Mouse (Mus musculus) left cerebral cortex, postnatal 4 days (tissue): ENCODE data around the gene Dmac2. TPM values are rescaled to one million over a fixed set of nuclear protein-coding genes. Genes with fewer than 3 reads are reported as not detected.

ENCODE experiments used
- DNase-seq: peaks from one replicate; pipeline ENCODE4 v3.0.0-alpha.2; 2022
- intact Hi-C: fragments of 180-260 bp; cut with DNase I; formaldehyde crosslinking; loops from one replicate; pipeline ENCODE4 v1.15.1; 2025
- total RNA-seq, 2 experiments: library from RNA; stranded (reverse); gene quantifications; 2 replicates each; pipeline ENCODE4 v1.2.3; 2021

Dmac2 gene
- total RNA-seq, 2 experiments from 2014 or later: 19.9 to 22.7 TPM

- DNase-seq: no peak
- intact Hi-C loops: no loop called here
Measured at GRCm38 (mm10) chr7:25647574-25648123, 28.4 kb downstream of the Dmac2 start.

DNA sequence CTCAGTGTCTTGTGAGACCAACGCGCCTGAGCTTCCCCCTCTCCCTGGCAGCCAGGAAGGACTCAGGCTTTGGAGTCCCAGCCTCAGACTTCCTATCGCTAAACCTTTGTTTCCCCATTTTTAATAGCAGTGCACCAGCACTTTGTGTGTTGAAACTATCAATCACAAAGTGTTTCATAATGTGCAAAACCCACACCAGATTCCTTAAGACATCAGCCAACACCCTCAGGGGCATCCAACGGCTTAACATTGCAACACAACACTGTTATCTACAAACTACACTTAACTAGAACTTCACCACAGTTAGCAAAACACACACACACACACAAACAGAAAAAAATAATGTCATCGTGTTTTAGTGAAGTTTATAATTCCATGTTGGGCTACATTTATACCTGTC is 30.6 kb downstream of the Dmac2 start:
- intact Hi-C loops: no loop called here
- no peak for DNase-seq

DNA sequence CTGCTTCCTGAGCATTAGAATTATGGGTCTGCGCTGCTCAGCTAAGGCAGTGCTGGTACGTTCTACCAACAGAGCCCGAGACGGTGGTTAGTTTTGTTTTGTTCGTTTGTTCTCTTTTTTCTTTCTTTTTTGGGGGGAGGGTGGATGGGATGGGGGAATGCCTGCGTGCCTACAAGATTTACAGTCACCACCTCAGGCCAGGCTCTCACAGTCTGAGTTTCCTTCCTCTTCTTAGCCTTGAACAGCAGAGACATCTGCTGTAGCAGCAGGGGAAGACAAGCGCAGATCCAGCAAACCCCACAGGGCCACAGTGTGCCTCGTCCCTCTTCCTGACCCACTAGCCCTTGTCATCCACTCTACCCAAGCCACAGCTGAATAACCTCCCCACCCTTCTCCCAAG is 32.1 kb downstream of the Dmac2 start:
- no peak for DNase-seq
- intact Hi-C loops: no loop called here

GRCm38 (mm10) chr7:25652244-25652759 is 33.1 kb downstream of the Dmac2 start:
- intact Hi-C loops: no loop called here
- no peak for DNase-seq

- DNase-seq: no peak
- intact Hi-C loops: no loop called here
Measured at GRCm38 (mm10) chr7:25655601-25656428, 36.6 kb downstream of the Dmac2 start.

GRCm38 (mm10) chr7:25657785-25658184 is 38.6 kb downstream of the Dmac2 start:
- intact Hi-C loops: no loop called here
- DNase-seq: no peak

DNA sequence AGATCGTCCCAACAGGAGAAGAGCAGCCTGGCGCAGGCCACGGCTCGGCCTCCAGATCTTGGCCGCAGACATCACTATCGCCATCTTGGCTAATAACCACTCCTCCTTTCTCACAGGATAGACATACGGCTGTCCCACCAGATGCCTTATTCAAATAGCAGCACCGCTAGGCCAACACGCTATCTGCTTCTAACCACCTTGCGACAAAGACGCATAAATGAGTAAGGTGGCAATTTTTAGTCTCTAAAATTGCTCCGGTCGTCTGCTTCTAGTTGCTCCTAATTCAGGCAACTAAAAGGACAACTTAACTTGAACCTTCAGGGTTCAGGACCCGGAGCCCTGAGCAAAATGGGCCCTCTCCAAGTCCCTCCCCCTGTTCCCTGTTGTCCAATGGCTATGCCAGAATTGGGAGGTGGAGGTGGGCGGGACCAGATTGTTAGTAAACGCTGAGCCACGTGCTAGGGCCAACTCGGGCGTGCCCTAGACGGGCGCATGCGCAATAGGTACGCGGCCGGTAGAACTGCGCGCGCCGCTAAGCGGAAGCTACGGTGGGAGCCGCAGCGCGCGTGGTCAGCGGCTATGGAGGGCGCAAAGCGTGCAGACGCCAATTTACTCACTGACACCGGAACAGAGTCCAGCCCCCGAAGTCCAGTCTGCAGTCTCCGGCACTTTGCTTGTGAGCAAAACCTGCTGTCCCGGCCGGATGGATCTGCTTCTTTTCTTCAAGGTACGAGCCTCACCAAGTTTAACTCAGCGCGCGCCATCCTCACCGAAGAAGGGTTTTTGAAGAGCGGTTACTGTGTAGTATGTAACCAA is 39.7 kb downstream of the Dmac2 start, which contains the start of the genes Bckdha and Exosc5:
Gene Bckdha, minus strand, starts transcription at position 325 of the 816 bp plus-strand sequence.
Gene Exosc5, plus strand, starts transcription at position 508 of the 816 bp plus-strand sequence.
- intact Hi-C loops: no loop called here
- peak; percentile 99 for DNase-seq

GRCm38 (mm10) chr7:25666381-25666780 is 47.2 kb downstream of the Dmac2 start:
- intact Hi-C loops: no loop called here

DNA sequence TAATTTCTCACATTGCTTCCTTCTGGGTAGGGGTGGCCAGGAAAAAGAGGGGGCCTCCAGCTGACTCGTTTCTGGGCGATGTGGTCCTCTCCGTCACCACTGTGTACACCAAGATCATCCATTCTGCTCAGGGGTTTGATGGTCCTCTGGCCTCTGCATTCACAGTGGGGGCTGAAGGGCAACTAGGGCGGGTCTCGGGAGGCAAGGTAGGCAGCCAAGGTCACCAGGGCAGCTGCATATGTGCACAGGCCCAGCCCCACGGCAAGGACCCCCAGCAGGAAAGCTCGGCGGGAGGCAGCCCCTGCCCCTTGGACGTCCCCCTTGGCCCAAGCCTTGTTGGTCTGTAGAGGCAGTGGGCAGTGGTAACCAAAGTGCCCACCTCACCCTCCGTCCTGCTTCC is 49.9 kb downstream of the Dmac2 start:
- intact Hi-C loops: no loop called here

More at GRCm38 (mm10) chr7:25666381-25666780, 47.2 kb downstream of the Dmac2 start:
- DNase-seq: no peak

DNA sequence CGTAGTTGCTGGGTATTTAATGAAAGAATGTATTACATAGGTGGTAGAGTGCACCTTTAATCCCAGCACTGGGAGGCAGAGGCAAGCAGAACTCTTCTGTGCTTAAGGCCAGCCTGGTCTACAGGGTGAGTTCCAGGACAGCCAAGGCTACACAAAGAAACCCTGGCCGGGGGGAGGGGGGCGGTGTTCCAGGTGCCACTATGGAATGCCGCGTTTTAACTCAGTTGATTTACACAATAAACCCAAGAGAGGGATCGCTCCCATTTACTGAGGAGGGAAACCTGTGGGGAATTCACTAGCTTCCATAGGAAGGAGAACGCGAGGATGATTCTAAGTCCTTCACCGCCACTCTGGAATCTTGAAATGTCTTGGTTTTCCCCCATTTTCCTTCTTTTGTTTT is 50.4 kb downstream of the Dmac2 start:
- DNase-seq: no peak
- intact Hi-C loops: no loop called here

More for the DNA sequence above, 49.9 kb downstream of the Dmac2 start:
- no peak for DNase-seq

DNA sequence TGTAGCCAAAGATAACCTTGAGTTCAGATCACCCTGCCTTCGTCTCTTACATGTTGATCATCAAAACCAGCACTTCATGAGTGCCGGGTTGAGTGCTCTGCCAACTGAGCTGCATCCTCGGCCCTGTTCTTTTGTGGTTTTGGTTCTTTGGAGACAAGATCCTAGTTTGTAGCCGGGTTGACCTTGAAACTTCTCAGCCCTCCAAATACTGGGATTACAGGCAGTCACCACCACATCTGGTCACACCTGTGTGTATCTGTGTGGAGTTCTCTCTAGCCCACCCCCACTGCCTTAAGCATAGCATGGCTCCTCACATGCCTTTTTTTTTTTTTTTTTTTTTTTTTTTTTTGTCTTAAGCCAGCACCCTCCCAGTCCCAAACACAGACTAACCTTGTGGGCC is 50.9 kb downstream of the Dmac2 start:
- intact Hi-C loops: no loop called here
- no peak for DNase-seq

GRCm38 (mm10) chr7:25671686-25672085 is 52.5 kb downstream of the Dmac2 start:
- no peak for DNase-seq
- intact Hi-C loops: no loop called here

GRCm38 (mm10) chr7:25672442-25672841 is 53.2 kb downstream of the Dmac2 start:
- intact Hi-C loops: no loop called here
- DNase-seq: no peak

DNA sequence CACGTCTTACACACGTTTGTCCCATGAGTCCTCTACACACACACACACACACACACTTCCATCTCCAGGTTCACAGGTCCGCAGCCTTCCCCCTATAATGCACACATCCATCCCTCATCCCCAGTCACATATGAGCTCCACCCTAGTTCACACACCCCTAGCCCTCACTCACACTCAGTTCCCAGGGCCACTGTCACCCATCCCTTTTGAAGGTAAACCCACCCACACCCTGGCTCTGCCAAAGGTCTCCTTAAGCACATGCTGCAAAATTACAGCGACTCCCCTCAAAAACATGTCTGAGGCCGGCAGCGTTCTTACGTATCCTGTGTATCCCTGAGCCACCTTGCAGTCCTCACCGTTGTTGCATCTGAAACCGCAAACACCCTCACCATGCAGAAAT is 55.1 kb downstream of the Dmac2 start:
- intact Hi-C loops: no loop called here
- DNase-seq: no peak

- intact Hi-C loops: no loop called here
- no peak for DNase-seq
Measured at GRCm38 (mm10) chr7:25674719-25675300, 55.6 kb downstream of the Dmac2 start, which contains the start of gene Tmem91. TSS of gene Tmem91 (minus strand) at chr7:25675166.

Other genes starting within 250 kb of the Dmac2 start
- not detected for gene Cnfn, start 249.7 kb upstream of the Dmac2 start, total RNA-seq
- gene Lipe, start 220.7 kb upstream of the Dmac2 start, total RNA-seq: 1 to 10 TPM; 8.3 to 9.0 TPM
- not detected for gene Cxcl17, start 206.5 kb upstream of the Dmac2 start, total RNA-seq
- gene Ceacam1, start 141.8 kb upstream of the Dmac2 start, total RNA-seq: 1 to 10 TPM in 1 of 2 experiments, under 1 TPM in 1; 0.70 to 1.0 TPM
- gene Ceacam2, start 79.6 kb upstream of the Dmac2 start, total RNA-seq: not detected
- gene Erich4, start 3.5 kb upstream of the Dmac2 start, total RNA-seq: not detected
- gene B3gnt8, start 7.2 kb downstream of the Dmac2 start, total RNA-seq: 1 to 10 TPM in 1 of 2 experiments, under 1 TPM in 1; 0.64 to 1.0 TPM
- 10 to 100 TPM; 23.6 to 24.7 TPM for gene Bckdha, start 39.6 kb downstream of the Dmac2 start, total RNA-seq
- 10 to 100 TPM; 15.1 to 18.4 TPM for gene Exosc5, start 39.8 kb downstream of the Dmac2 start, total RNA-seq
- 10 to 100 TPM; 14.6 to 19.9 TPM for gene Tmem91, start 55.8 kb downstream of the Dmac2 start, total RNA-seq
- 10 to 100 TPM; 24.7 to 25.7 TPM for gene B9d2, start 61.4 kb downstream of the Dmac2 start, total RNA-seq
- gene Tgfb1, start 67.6 kb downstream of the Dmac2 start, total RNA-seq: 10 to 100 TPM in 1 of 2 experiments, 1 to 10 TPM in 1; 8.5 to 10.1 TPM
- gene Ccdc97, start 99.7 kb downstream of the Dmac2 start, total RNA-seq: 10 to 100 TPM; 47.8 to 48.6 TPM
- 100 to 1,000 TPM; 142 to 152 TPM for gene Hnrnpul1, start 135.3 kb downstream of the Dmac2 start, total RNA-seq
- gene Axl, start 169.3 kb downstream of the Dmac2 start, total RNA-seq: 10 to 100 TPM; 19.2 to 20.8 TPM
- gene Cyp2s1, start 197.5 kb downstream of the Dmac2 start, total RNA-seq: 1 to 10 TPM; 2.4 to 3.5 TPM